Mouse (Mus musculus) natural killer cell, adult 2 months (primary cell): ENCODE measurements around the gene Ghr.

Experiments
- DNase-seq, 2 experiments: peaks; one replicate each; pipeline ENCODE4 v3.0.0; 2022; ENCODE audit warnings: low spot score in 2 of 2

The Ghr gene

DNA sequence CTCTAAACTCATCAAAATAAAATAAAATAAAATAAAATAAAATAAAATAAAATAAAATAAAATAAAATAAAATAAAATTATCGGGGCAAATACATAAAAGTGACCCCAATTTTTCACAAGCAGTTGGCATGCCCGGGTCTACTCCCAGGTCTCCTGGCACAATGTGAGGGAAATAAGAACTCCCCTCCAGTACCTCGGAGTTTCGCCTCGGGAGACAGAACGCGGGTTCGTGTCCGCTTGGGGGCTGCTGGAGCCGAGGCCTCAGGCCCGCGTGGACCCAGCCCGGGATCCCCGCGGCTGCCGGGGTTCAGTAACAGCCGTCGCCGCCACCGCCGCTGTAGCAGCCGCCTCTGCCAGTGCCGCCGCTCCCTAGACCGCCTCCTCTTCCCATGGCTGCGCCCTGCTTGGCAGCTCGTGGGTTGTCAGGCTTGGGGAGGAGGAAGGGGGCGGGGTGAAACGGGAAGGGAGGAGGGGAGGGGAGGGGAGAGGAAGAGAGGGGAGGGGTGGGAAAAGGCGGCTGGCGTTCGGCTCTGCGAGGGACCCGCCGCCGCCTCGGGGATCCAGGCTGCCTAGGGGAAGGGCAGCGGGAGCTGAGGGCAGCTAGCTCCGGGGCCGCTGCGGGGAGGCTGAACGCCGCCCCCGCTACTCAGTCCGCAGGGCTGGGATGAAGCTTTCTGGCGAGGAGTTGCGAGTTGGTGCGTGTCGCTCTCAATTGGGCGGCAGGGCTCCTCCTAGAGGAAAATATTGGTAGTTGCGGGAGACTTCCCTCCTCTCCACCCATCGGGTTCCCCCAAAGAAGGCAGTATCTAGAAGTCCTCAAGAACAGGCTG, at the start of gene Ghr:
Ghr (minus strand) TSS at position 686 of the 830 bp plus-strand sequence.
- peak; percentile 6 to 19 for DNase-seq

DNA sequence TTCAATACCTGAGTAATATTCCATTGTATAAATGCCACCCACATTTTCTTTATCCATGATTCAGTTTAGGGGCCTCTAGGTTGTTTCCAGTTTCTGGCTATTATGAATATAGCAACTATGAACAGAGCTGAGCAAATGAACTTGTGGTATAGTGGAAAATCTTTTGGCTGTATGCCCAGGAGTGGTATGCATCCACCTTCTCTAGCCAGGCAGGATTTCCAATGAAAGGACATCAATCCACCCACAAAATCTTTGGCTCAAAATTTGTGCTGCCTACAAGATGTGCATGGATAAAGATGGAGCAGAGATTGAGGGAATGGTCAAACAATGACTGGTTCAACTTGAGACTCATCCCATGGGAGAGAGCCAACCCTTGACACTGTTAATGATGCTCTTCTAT, 39.5 kb upstream of the Ghr start:
- no peak for DNase-seq

DNA sequence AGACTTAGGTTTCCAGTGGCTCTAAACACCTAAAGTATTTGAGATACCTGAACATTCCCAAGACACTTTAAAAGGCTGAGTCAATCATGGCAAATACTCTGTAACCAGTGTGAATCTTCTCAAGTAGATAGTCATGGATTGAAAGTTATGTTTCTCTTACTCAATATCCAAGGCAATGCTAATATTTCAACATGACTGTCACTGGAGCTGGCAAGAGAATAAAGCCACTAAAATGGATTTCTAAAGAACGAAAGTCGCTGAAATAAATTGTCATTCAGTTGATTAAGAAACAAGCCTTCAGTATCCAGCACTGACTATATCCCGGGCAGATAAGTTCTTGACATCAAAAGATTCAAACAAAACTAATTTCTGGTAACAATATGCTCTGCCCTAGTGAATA, 37.1 kb upstream of the Ghr start:
- no peak for DNase-seq

DNA sequence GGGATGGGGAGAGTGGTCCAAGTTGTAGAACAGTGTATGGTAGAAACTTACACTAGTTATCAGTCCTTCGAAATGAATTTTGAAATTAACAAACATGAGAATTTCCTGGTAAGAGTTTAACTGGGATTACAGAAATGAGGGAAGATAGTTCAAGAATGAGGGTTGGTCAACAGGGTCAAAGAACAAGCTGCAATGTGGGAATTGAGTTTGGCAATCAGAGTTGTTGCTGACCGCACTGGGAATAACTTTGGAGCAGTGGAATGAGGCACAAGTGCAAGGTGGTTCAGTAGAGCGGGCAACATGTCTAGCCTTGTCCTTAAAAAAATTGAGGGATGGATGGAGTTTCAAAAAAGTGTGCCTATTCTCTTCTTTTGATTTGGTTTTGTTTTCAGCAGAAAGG, 35.0 kb upstream of the Ghr start:
- DNase-seq: no peak

DNA sequence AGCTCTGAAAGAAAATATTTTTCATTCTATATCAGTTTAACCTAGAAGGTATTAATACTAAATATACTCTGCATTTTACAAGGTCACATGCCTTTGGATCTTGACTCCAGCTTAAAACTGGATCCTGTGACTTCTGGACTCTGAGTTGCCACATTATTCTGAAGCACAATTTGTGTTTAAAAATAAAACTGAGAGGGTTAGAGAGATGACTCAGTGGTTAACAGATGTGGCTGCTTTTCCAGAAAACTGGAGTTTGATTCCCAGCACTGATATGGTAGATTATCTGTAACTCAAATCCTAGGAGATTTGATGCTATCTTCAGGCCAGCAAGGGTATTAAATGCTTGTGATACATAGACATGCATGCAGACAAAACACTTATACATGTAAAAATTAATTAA, 28.7 kb upstream of the Ghr start:
- no peak for DNase-seq

DNA sequence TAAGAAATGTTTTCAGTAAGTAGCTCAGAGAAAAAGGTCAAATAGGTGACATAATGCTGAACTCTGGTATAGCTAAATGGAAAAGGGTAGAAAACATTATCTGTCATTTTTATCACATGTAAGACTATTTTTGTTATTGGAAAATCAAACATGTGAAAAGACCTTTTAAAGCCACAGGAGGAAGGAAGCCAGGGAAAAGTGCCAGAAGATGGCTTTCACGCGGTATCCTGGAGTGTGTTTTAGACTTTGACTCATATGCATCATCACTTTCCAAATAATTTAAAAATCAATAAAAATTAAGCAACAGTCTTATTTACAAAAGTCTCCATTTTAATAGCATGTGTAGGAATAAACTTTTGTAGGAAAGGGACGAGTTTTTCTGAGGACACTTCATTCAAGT, 24.7 kb upstream of the Ghr start:
- no peak for DNase-seq

DNA sequence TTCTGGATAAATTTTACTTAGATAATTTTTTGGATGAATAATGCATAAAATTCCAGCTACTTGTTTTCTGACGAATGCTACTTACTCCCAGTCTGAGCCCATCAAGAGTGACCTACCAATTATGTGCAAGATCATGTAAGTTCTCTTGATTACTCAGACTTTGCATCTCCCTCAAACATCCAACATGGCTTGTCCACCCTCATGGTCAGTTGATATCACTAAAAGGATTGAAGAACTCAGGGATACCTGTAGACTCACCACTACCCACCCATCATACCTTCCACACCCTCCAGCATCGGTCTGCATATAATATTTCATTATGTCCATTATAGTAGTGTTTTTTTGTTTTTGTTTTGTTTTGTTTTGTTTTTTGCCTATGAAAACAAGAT, 18.8 kb upstream of the Ghr start:
- no peak for DNase-seq

DNA sequence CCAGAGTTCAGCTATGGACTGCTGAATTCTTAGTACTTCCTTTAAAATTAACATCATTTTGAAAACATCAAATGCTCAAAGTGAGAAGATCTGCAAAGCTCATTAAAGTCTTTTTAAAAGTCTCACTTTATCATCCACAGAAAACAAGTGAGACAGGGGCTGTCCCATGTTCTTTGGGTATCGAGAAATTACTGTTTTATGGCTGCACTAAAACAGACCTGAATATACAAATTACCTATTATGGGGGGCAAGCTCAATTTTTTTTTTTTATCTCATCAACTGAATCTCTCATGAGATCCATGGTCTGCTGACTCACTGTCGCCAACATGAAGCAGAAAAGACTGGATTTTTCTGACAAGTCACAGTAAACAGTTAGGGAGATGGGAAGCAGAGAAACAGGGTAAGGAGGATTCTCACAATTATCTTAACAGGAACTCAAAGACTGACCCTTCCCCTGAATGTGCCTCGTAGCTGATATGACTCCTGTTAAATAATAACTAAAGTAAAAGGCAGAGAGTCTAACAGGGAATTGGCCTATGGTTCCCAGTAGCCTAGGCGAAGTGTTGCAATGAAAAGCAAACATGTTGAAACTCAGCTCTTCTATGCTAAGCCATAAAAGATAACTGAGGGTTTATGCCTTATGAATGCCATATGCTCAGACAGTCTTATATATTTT, 18.3 kb upstream of the Ghr start:
- DNase-seq: no peak

DNA sequence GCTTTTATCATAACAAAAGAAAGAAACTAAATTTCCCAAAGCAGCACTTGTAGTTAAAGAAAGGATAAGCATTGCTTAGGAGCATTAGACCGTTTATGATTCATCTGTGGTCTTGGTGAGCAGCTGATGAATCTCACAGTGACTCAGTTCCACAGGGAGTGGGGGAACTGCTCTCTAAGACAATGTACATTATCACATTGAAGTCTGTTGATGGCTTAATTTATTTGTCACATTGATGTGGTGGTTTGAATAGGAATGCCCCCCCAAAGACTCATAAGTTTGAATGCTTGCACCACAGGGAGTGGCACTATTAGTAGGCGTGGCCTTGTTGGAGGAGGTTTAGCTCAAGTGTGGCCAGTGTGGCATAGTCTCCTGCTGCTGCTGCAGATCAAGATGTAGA, 4.6 kb upstream of the Ghr start:
- no peak for DNase-seq

DNA sequence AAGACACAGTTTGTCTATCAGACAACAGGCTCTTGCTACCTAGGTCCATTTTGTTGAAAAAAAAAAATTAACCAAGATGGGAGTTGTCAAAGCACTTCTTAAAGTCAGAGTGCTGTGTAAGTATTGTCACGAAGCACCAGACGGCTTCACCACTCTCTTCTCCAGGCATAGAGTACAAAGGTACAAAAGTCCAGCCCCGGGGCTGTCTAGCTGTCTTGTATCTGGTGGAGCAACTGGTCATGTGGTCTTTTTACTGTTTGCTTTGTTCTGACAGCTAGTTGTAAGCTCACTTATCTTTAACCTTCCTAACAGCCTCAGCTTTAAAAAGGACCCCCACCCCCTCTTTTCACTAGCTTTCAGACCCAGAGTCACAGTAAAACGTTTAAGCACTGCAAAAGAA, 1.1 kb upstream of the Ghr start:
- no peak for DNase-seq

DNA sequence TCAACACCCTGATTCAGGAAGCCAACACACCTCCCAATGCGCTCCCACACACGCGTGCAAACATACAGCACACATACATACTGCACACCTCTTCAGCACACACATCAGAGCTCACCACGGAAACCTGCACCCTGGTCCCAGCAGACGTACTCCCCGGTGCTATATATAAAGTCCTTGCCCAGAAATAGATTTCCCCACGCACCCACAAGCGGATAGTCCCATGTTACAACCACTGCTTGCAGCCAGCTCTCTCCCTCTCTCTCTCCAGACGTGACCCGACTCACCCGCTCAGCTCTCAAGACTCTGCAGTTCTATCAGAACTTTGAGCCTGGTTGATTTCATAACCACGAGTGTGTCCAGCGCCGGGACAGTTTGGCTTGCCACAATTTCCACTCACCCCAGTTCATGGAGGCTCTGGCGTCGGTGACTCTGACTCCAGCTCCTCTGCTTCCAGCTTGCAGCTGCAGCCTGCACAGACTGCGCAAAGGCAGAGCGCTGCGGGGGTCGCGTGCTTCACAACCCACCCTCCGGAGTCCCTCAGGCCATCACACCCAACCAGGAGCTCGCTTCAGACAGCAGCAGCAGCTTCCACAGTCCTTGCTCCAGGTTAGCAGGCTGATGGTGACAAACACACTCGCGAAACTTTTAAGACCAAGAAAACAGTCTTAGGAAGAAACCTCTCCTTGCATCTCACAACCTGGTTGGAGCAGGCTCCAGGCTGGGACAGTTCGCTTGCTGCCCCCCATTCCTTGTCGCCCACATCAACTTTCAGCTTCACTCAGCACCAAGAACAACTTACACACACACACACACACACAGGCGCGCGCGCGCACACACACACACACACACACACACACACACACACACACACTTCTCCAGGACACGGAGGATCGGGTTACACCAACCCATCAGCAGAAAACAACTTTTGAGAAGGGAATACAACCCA, 1.2 kb downstream of the Ghr start:
- DNase-seq: no peak

DNA sequence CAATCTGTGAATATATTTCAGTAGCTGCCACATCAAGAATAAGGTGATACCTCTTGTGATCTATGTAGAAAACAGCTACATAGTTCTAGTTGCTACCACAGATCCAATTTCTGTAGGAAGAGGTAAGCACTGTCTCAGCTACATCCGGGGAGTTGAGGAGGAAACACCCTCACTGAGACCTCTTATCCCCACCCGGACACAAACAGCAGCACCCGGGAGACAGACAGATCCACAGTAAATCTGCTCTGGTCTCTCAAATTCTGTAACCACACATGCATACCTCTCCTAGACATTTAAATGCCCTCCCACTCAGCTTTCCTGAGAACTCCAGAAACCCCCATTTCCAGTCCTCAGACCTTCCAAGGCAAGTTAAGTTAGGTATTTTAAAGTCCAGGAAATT, 2.0 kb downstream of the Ghr start:
- DNase-seq: no peak

DNA sequence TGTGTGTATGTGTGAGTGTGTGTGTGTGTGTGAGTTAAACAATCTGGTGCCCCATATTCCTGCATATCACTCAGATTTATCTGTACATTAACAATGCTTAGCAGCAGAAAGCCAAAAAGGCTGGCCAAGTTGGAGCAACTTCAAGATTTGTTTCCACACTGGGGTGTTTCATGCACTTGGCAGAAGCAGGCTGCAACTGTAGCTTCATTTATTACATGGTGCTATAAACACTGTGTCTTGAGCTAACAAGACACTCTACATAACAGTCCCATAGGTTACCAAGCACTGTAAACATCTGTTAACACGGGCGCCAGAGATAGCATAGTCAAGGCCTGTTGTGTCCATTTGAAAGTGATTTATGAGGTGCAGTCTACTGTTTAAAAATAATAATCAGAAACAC, 3.1 kb downstream of the Ghr start:
- DNase-seq: no peak

DNA sequence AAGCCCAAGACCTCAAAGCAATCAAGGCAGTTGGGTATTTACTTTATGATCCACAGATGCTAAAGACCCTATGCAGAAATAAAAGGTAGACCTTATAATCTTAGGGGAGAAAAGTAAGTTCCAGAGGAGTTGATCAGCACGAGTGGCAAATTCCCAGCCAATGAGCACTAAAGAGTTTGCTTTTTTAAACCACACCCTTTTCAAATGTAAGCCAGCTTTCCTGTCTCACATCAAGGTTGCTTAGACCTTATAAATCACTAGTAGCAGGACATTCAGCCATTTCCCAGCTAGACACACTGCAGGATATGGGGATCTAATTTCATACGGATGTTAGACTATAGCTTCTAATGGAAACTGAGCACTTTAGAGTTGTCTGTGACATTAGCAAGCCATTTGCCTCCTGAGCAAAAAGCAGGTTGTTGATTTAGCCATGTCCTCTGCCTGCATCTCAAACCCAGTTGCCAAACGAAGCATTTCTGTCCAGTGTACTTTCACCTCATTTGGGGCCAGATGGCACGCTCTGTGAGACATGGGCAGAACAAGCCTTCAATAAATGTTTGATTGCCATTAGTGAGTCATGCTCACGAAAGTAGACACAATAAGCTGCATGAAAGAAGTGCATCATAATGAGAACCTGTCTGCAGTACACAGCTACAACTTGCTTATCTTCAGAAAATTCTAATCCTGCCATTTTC, 4.9 kb downstream of the Ghr start:
- DNase-seq: no peak

DNA sequence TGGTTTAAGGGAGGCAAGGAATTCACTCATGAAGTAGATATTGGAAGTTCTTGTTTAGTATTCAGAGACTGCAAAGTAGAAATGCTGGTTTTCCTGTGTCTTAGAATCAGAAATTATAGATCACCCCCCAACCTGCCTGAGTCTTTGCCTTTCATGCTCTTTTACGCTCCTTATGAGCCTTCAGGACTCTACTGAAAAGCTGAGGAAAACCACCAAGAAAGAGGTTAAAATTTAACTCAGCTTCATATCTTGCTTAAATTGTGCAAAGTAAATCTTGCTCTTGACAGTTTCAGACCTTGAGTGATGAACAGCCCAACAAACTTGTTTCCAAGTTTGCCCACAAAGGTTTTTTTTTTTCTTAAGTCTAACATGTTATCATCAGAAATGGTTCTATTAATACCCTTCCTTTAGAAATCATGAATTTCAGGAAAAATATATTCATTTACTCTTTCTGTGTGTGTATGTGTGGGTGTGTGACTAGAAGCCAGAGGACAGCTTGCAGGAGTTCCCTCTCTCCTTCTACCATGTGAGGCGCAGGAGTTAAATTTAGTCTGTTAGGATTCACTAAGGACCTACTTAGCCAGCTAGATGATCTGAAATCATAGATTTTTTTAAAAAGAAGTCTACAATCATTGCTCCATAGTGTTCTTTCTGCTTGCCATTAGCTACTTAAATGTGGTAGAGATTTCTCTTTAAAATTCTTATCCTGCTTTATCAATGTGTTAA, 14.0 kb downstream of the Ghr start:
- no peak for DNase-seq

DNA sequence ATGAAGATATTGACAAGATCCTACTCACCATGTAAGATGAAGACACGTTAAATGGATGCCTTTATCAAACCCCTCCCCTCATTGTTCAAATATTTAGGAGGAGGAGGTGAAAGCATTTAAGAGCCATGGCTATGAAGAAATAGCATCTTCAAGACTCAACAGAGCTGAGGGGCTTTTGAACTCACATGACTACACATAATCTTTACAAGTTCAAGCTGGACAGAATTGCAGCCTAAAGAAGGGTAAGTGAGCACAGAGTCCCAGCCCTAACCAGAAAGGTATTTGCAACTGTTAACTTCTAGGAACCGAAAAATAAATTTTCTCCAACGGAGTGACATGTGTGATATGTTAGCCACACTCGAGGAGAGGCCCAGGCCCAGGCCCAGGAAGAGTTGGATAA, 18.7 kb downstream of the Ghr start:
- DNase-seq: no peak

DNA sequence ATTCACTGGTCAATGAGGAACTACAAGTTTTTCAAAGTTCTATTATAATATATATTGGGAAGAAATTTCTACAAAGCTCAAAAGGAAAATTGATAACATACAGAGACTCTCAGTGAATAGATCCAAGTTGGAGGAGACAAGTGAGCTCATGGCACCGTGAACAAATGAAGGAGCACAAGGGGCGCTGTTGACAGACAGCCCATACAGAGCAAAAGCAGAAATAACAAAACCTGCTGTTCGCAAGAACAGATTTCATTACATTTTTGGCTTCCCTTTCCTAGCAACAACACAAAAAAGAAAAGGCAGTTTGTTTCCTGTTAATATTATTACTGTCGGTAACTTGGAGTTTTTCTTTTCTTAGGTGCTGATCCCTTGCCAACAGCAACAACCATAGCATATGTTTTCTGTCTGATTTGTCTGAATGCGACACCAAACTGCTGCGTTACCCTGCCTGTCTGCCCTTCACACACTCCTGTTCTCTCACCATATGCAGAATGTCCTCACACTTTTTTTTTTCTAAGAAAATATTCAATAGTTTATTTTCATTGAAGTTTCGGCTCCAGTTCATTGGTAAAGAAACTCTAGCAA, 19.3 kb downstream of the Ghr start:
- no peak for DNase-seq

DNA sequence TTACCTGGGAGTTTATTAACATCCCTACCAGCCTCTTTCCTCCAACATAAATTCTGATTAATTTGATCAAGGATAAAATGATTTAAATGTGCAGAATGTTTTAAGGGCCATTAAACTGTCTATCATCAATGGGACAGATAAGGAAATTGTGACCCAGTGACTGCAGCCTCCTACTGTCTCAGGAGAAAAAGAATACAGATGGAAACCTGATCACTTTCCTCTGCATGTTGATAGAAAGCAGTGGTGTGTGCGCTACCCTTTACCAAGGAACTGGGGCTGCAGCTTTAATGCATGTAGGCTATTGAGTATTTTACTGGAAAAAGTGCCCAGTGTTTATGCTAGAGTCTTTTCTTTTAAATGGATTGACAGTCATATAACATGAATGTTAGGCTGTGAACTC, 19.8 kb downstream of the Ghr start:
- DNase-seq: no peak

DNA sequence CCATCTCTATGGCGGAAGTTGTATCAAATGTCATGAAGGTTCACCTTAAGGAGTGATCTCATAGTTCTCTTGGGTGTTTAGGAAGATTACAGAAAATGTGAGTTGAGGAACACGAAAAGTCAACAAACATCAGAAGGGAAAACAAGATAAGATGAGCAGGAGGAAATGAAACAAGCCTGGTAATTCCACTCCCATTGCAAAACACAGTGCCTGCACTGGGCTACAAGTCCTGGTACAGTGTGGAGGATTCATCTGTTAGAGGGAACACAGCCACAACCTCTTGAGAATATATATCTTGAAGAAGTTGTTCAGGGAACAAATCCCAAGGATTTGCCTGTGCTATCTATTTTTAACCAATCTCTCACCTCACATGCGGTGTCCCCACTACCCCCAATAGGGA, 24.8 kb downstream of the Ghr start:
- no peak for DNase-seq

DNA sequence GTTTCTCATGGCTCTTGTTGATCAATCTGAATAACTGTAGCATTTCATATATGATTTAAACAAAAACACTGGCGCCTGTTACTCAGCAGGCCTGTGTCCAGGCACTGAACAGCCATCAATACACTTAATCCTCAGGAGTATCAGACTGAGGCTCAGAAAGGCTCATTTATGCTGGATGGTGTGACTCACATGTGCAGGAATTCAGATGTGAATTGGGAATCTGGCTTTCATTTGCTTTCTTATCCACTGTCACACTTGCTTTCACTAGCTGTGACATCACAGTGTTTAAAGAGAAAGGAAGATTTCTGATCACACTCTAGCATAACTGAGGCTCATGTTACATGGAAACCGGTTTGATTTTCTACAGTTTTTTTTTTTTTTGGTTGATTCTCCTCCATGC, 39.0 kb downstream of the Ghr start:
- no peak for DNase-seq
